Mouse (Mus musculus): ENCODE measurements at regions not wholly inside any gene's neighbourhood (a gene's known extent, or its start where the extent isn't known, plus 50 kb on each side); places are given as distances from the start of the nearest gene placed in this dataset.
A peak's percentile ranks its signal among the peaks of the same experiment; 100 is the strongest.

DNA sequence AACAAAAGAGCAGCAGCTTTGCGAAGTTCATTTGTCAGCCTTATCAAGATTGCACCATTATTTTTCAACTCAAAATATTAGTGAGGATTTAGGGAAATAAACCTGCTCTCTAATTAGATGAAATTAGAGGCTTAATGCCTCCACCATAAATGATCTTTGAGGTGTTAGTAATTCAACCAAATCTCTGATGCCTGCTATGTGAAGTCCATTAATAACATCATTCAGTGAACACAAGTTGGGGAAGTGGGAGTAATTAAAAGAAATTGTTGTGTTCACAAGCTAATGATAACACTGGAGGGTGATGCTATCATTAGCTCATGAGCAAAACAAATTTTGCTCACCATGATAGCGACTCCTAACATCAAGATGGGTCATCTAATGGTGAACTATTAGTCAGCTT is 246.0 kb downstream of the Ttc6 start:
- Histone ChIP-seq H3K4me3 (ENCODE audit: low read depth, low read length) (no peak overlapping the region), H3K36me3 (replicated peaks; ENCODE audit: control insufficient read depth, insufficient read depth, low read length) (no peaks in the 10 kb centered on the region), H3K27me3 (ENCODE audit: control insufficient read depth, insufficient read depth, low read length) (no peaks in the 10 kb centered on the region), H3K27ac (ENCODE audit: low read depth) (no peak overlapping the region), H3K4me2 (ENCODE audit: low read depth, low read length) (no peak overlapping the region), H3K4me1 (ENCODE audit: control insufficient read depth, insufficient read depth) (no peaks in the 10 kb centered on the region), H3K9ac (replicated peaks; ENCODE audit: low read depth, low read length) (no peak overlapping the region), H3K9me3 (replicated peaks; ENCODE audit: control insufficient read depth, low read length) (no peaks in the 10 kb centered on the region)
- TF ChIP-seq EP300 (IDR thresholded peaks at IDR 0.05; ENCODE audit: low read depth) (no peak), CTCF (IDR thresholded peaks at IDR 0.05; ENCODE audit: low read depth) (no peak)
- no peak for DNase-seq (ENCODE audit: low spot score)
- 75% methylated on average over 2 of the region's 2 CpGs for WGBS
- no peak for ATAC-seq (ENCODE audit: insufficient read depth, low read depth)

DNA sequence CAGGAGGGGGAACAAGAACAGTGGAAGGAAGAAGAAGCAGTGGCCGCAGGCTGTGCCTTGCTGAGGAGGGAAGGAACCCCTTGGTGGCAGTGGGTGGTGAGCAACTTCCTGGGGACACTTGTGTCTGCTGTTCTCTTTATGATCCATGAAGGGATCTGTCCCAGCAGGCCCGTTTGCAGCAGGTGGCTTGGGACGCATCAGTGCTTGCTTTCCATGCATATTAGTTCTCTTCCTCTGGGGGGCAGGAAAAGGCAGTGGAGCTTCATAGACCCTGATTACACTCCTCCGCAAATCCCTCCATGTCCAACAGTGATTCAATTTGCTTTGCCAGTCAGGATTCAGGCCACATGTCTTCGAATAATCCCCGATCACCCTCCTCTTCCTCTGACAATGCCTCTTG is 259.9 kb downstream of the Ttc6 start:
- 72% methylated on average over 6 of the region's 6 CpGs for WGBS
- H3K27me3 ChIP-seq (ENCODE audit: control insufficient read depth, insufficient read depth, low read length), result no peaks in the 10 kb centered on the region
- H3K9me3 ChIP-seq (replicated peaks; ENCODE audit: control insufficient read depth, low read length), result no peaks in the 10 kb centered on the region
- no peak for TF ChIP-seq CTCF (IDR thresholded peaks at IDR 0.05; ENCODE audit: low read depth)
- TF ChIP-seq EP300 (IDR thresholded peaks at IDR 0.05; ENCODE audit: low read depth), result no peak
- H3K9ac ChIP-seq (replicated peaks; ENCODE audit: low read depth, low read length), result no peak overlapping the region
- H3K27ac ChIP-seq (ENCODE audit: low read depth), result no peak overlapping the region
- H3K4me1 ChIP-seq (ENCODE audit: control insufficient read depth, insufficient read depth), result no peaks in the 10 kb centered on the region
- ATAC-seq (ENCODE audit: insufficient read depth, low read depth) (no peak), DNase-seq (ENCODE audit: low spot score) (no peak)
- H3K4me3 ChIP-seq (ENCODE audit: low read depth, low read length), result no peak overlapping the region
- H3K4me2 ChIP-seq (ENCODE audit: low read depth, low read length), result no peak overlapping the region
- no peaks in the 10 kb centered on the region for H3K36me3 ChIP-seq (replicated peaks; ENCODE audit: control insufficient read depth, insufficient read depth, low read length)

GRCm38 (mm10) chr12:57825754-57826153 is 261.8 kb downstream of the Ttc6 start:
- DNase-seq (ENCODE audit: low spot score) (peak; percentile 39), ATAC-seq (ENCODE audit: insufficient read depth, low read depth) (no peak)
- Histone ChIP-seq H3K27me3 (ENCODE audit: control insufficient read depth, insufficient read depth, low read length) (no peaks in the 10 kb centered on the region), H3K36me3 (replicated peaks; ENCODE audit: control insufficient read depth, insufficient read depth, low read length) (no peaks in the 10 kb centered on the region), H3K27ac (ENCODE audit: low read depth) (no peak overlapping the region), H3K4me1 (ENCODE audit: control insufficient read depth, insufficient read depth) (no peaks in the 10 kb centered on the region), H3K4me2 (ENCODE audit: low read depth, low read length) (no peak overlapping the region), H3K4me3 (ENCODE audit: low read depth, low read length) (no peak overlapping the region), H3K9ac (replicated peaks; ENCODE audit: low read depth, low read length) (no peak overlapping the region), H3K9me3 (replicated peaks; ENCODE audit: control insufficient read depth, low read length) (no peaks in the 10 kb centered on the region)
- no peak for TF ChIP-seq EP300 (IDR thresholded peaks at IDR 0.05; ENCODE audit: low read depth)
- TF ChIP-seq CTCF (IDR thresholded peaks at IDR 0.05; ENCODE audit: low read depth), result peak; percentile 82
- WGBS, result 6% methylated on average over 3 of the region's 3 CpGs

DNA sequence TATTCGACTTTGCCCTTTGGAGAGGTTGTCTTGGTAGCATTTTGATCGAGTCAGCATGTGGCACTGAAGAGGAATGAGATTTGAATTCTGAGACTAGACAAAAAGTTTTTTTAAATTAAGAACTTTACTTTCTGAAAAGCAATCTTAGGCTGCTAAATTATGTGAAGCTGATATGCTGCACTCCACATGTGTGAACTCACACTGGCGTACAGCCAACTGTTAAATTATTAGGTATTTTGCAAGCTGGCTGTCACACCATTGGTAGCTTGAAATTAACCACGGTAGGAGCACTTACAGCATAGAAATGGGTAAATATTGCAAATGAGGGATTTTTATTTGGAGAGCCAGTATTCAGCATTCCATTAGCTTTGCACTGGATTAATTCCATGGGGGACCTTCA is 278.9 kb downstream of the Ttc6 start:
- H3K4me2 ChIP-seq (ENCODE audit: low read depth, low read length), result no peak overlapping the region
- ATAC-seq (ENCODE audit: insufficient read depth, low read depth) (no peak), DNase-seq (ENCODE audit: low spot score) (no peak)
- no peaks in the 10 kb centered on the region for H3K27me3 ChIP-seq (ENCODE audit: control insufficient read depth, insufficient read depth, low read length)
- H3K9ac ChIP-seq (replicated peaks; ENCODE audit: low read depth, low read length), result no peak overlapping the region
- H3K4me3 ChIP-seq (ENCODE audit: low read depth, low read length), result no peak overlapping the region
- H3K36me3 ChIP-seq (replicated peaks; ENCODE audit: control insufficient read depth, insufficient read depth, low read length), result no peaks in the 10 kb centered on the region
- H3K9me3 ChIP-seq (replicated peaks; ENCODE audit: control insufficient read depth, low read length), result no peaks in the 10 kb centered on the region
- TF ChIP-seq EP300 (IDR thresholded peaks at IDR 0.05; ENCODE audit: low read depth) (no peak), CTCF (IDR thresholded peaks at IDR 0.05; ENCODE audit: low read depth) (no peak)
- no peaks in the 10 kb centered on the region for H3K4me1 ChIP-seq (ENCODE audit: control insufficient read depth, insufficient read depth)
- 69% methylated on average over 4 of the region's 4 CpGs for WGBS
- no peak overlapping the region for H3K27ac ChIP-seq (ENCODE audit: low read depth)

GRCm38 (mm10) chr12:57871028-57871427 is 307.1 kb downstream of the Ttc6 start:
- no peak overlapping the region for H3K4me3 ChIP-seq (ENCODE audit: low read depth, low read length)
- WGBS, result 81% methylated on average over 2 of the region's 2 CpGs
- H3K36me3 ChIP-seq (replicated peaks; ENCODE audit: control insufficient read depth, insufficient read depth, low read length), result no peaks in the 10 kb centered on the region
- ATAC-seq (ENCODE audit: insufficient read depth, low read depth) (no peak), DNase-seq (ENCODE audit: low spot score) (no peak)
- H3K27me3 ChIP-seq (ENCODE audit: control insufficient read depth, insufficient read depth, low read length), result no peaks in the 10 kb centered on the region
- no peak overlapping the region for H3K27ac ChIP-seq (ENCODE audit: low read depth)
- no peak for TF ChIP-seq CTCF (IDR thresholded peaks at IDR 0.05; ENCODE audit: low read depth)
- TF ChIP-seq EP300 (IDR thresholded peaks at IDR 0.05; ENCODE audit: low read depth), result no peak
- H3K4me2 ChIP-seq (ENCODE audit: low read depth, low read length), result no peak overlapping the region
- H3K9me3 ChIP-seq (replicated peaks; ENCODE audit: control insufficient read depth, low read length), result no peaks in the 10 kb centered on the region
- H3K9ac ChIP-seq (replicated peaks; ENCODE audit: low read depth, low read length), result no peak overlapping the region
- no peaks in the 10 kb centered on the region for H3K4me1 ChIP-seq (ENCODE audit: control insufficient read depth, insufficient read depth)

DNA sequence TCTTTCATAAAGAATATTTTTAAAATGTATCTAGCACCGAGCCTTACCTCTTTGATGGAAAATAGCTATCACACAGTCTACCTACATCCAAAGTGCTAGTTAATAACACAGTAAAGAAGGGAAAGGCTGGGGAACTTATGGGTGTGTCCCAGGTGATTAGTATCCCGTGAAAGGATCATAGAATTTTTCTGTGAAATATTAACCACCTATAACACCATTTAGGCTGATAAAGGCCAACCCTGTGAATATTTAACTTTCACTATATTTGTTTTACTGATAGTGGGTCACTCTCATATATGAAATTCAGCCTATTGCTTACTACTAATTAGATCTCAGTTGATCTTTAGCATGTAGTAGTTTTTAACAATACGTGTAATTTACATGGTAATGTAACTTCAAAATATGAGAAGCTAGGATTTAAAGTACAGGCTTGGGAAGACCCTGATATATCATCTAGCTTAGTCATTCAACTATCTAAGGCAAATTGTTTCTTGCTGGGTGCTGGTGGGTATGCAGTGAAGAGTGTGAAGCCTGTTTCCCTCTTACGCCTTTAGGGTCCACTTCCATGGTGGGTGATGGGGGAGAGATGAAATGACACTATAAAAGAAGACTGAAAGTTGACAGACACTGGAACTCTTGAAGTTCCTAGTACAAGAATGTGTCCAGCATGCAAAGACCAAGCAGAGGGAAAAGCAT is 320.6 kb upstream of the Sstr1 start:
- Histone ChIP-seq H3K4me2 (ENCODE audit: low read depth, low read length) (no peak overlapping the region), H3K27me3 (ENCODE audit: control insufficient read depth, insufficient read depth, low read length) (no peaks in the 10 kb centered on the region), H3K36me3 (replicated peaks; ENCODE audit: control insufficient read depth, insufficient read depth, low read length) (no peaks in the 10 kb centered on the region), H3K9ac (replicated peaks; ENCODE audit: low read depth, low read length) (no peak overlapping the region), H3K9me3 (replicated peaks; ENCODE audit: control insufficient read depth, low read length) (no peaks in the 10 kb centered on the region), H3K27ac (ENCODE audit: low read depth) (no peak overlapping the region), H3K4me3 (ENCODE audit: low read depth, low read length) (no peak overlapping the region), H3K4me1 (ENCODE audit: control insufficient read depth, insufficient read depth) (no peaks in the 10 kb centered on the region)
- ATAC-seq (ENCODE audit: insufficient read depth, low read depth), result no peak
- no peak for TF ChIP-seq CTCF (IDR thresholded peaks at IDR 0.05; ENCODE audit: low read depth)
- no peak for TF ChIP-seq EP300 (IDR thresholded peaks at IDR 0.05; ENCODE audit: low read depth)
- 70% methylated on average over 4 of the region's 4 CpGs for WGBS
- DNase-seq (ENCODE audit: low spot score), result no peak
